ENCODE assay signal across 29 mouse cellular contexts in genomic region chr10:3646151-3646910, GRCm38 (mm10).
DNase-seq lines count a peak whose midpoint lies in the region; ATAC-seq and TF ChIP-seq lines count a peak whose summit lies in the region.
"Had no signal": no experiment of that assay in that cellular context is flagged by ENCODE, and none has a peak within 500 bp of the region (broad histone marks: within the 10 kb centered on the region; RNA-seq: fewer than 3 reads in every experiment).

No protein-coding gene starts in this region.

- no peak for TF ChIP-seq CTCF in heart, adult 2 months (IDR thresholded peaks at IDR 0.05)
- no peak for TF ChIP-seq CTCF in liver, postnatal 0 days (IDR thresholded peaks at IDR 0.05; ENCODE audit: low read depth)

- TF ChIP-seq EP300 in heart, adult 2 months (IDR thresholded peaks at IDR 0.05; ENCODE audit: insufficient read depth, low read depth, low read length): no peak
- no peak for TF ChIP-seq EP300 in liver, postnatal 0 days (IDR thresholded peaks at IDR 0.05; ENCODE audit: low read depth)

- no peak for TF ChIP-seq POLR2A in heart, adult 2 months (IDR thresholded peaks at IDR 0.05; ENCODE audit: insufficient read depth, low read depth, low read length)

- H3K27ac ChIP-seq in heart, adult 2 months: peak overlapping the region; percentile 12; the same call in 1 of the 2 replicates
- H3K27ac ChIP-seq in liver, postnatal 0 days (ENCODE audit: low read depth): 0 out of 2 replicates have a peak overlapping the region, but pooled peaks have one; percentile 31
- H3K27ac ChIP-seq in midbrain, embryonic 11.5 days (ENCODE audit: low read depth, low read length): no peak overlapping the region
- no peak overlapping the region for H3K27ac ChIP-seq in midbrain, embryonic 16.5 days (ENCODE audit: low read length)
- H3K27ac ChIP-seq: embryonic facial prominence, embryonic 10.5 days; forebrain, embryonic 13.5 days; hindbrain, embryonic 14.5 days; limb, embryonic 13.5 days; liver, embryonic 12.5 days; midbrain, embryonic 10.5 days; neural tube, embryonic 12.5 days had no signal

- DNase-seq in heart, adult 2 months: no peak
- DNase-seq in heart, postnatal 4 days: no peak
- DNase-seq in liver, postnatal 0 days: no peak
- no peak for DNase-seq in liver
- DNase-seq in midbrain, embryonic 11.5 days (ENCODE audit: low spot score, missing footprints): peak; percentile 65
- DNase-seq in layer of hippocampus, postnatal 14 days (ENCODE audit: low spot score in 2 of 2): no peak
- DNase-seq: adrenal gland, adult 2 months; cerebellum, adult 8-10 months; cerebellum, postnatal 25 days; gastrocnemius, postnatal 10 days; kidney, adult 9 months; kidney, postnatal 25 days; lung, adult 18-20 months; right cerebral cortex, adult 18-20 months; spleen, adult 18-20 months; thymus, postnatal 25 days had no signal

- no peak overlapping the region for H3K4me3 ChIP-seq in heart, adult 2 months
- H3K4me3 ChIP-seq in liver, postnatal 0 days (ENCODE audit: low read depth, low read length): no peak overlapping the region
- no peak overlapping the region for H3K4me3 ChIP-seq in midbrain, embryonic 11.5 days (ENCODE audit: low read depth, low read length)
- no peak overlapping the region for H3K4me3 ChIP-seq in midbrain, embryonic 16.5 days (ENCODE audit: low read depth, low read length)
- H3K4me3 ChIP-seq: embryonic facial prominence, embryonic 10.5 days; embryonic facial prominence, embryonic 15.5 days; forebrain, embryonic 13.5 days; heart, embryonic 12.5 days; limb, embryonic 13.5 days; liver, embryonic 12.5 days; midbrain, embryonic 10.5 days; myocyte; neural tube, embryonic 12.5 days had no signal

- intact Hi-C loops in heart, adult 2 months (cut with DNase I): loop anchor here (2.0 kb wide), 1 partner anchor 72 kb away; no protein-coding TSS in a partner anchor

- 41% methylated on average over 6 of the region's 6 CpGs for WGBS in heart, adult 2 months
- WGBS in liver, postnatal 0 days (ENCODE audit: insufficient replicate concordance): 43% methylated on average over 6 of the region's 6 CpGs
- 74% methylated on average over 6 of the region's 6 CpGs for WGBS in midbrain, embryonic 11.5 days
- WGBS in midbrain, embryonic 16.5 days: 76% methylated on average over 6 of the region's 6 CpGs

- H3K9me3 ChIP-seq in liver, postnatal 0 days (ENCODE audit: low read length): no peaks in the 10 kb centered on the region
- no peaks in the 10 kb centered on the region for H3K9me3 ChIP-seq in midbrain, embryonic 11.5 days (ENCODE audit: control insufficient read depth, low read length)
- no peaks in the 10 kb centered on the region for H3K9me3 ChIP-seq in midbrain, embryonic 16.5 days (replicated peaks; ENCODE audit: control insufficient read depth, low read length, poor library complexity, severe bottlenecking)
- H3K9me3 ChIP-seq: embryonic facial prominence, embryonic 10.5 days; embryonic facial prominence, embryonic 15.5 days; forebrain, embryonic 13.5 days; heart, embryonic 12.5 days; limb, embryonic 13.5 days; liver, embryonic 12.5 days; midbrain, embryonic 10.5 days; neural tube, embryonic 12.5 days had no signal

- ATAC-seq in liver, postnatal 0 days: no peak
- no peak for ATAC-seq in midbrain, embryonic 11.5 days (ENCODE audit: low FRiP score)
- ATAC-seq in midbrain, embryonic 16.5 days: no peak
- ATAC-seq: activated CD4-positive, CD25-positive, alpha-beta regulatory T cell, adult 4 months; forebrain, embryonic 13.5 days; intestine, postnatal 0 days; liver, embryonic 12.5 days had no signal

- H3K36me3 ChIP-seq in heart, adult 2 months (ENCODE audit: control insufficient read depth, insufficient read depth, low read length): peaks cover 4% of the 10 kb centered on the region; the same call in 1 of the 2 replicates
- H3K36me3 ChIP-seq in liver, postnatal 0 days (replicated peaks; ENCODE audit: insufficient read depth, low read length): no peaks in the 10 kb centered on the region
- H3K36me3 ChIP-seq in midbrain, embryonic 11.5 days (ENCODE audit: control insufficient read depth, insufficient read depth, low read length): no peaks in the 10 kb centered on the region
- H3K36me3 ChIP-seq in midbrain, embryonic 16.5 days (ENCODE audit: control insufficient read depth, insufficient read depth, low read length): no peaks in the 10 kb centered on the region
- H3K36me3 ChIP-seq: embryonic facial prominence, embryonic 10.5 days; embryonic facial prominence, embryonic 15.5 days; heart, embryonic 12.5 days; limb, embryonic 13.5 days; liver, embryonic 12.5 days; midbrain, embryonic 10.5 days; neural tube, embryonic 12.5 days had no signal

- H3K4me1 ChIP-seq in heart, adult 2 months (ENCODE audit: control insufficient read depth, insufficient read depth, low read length): peaks cover 6% of the 10 kb centered on the region
- no peaks in the 10 kb centered on the region for H3K4me1 ChIP-seq in liver, postnatal 0 days (ENCODE audit: insufficient read depth)
- H3K4me1 ChIP-seq in midbrain, embryonic 11.5 days (ENCODE audit: control insufficient read depth, insufficient read depth, low read length): no peaks in the 10 kb centered on the region
- no peaks in the 10 kb centered on the region for H3K4me1 ChIP-seq in midbrain, embryonic 16.5 days (ENCODE audit: control insufficient read depth, insufficient read depth, low read length)
- H3K4me1 ChIP-seq: embryonic facial prominence, embryonic 10.5 days; forebrain, embryonic 13.5 days; heart, embryonic 12.5 days; liver, embryonic 12.5 days; midbrain, embryonic 10.5 days; neural tube, embryonic 12.5 days had no signal

- H3K79me2 ChIP-seq in heart, adult 2 months (replicated peaks; ENCODE audit: control insufficient read depth, insufficient read depth, low read length): no peaks in the 10 kb centered on the region

- H3K9ac ChIP-seq in heart, adult 2 months (ENCODE audit: low read depth, low read length): no peak overlapping the region
- no peak overlapping the region for H3K9ac ChIP-seq in liver, postnatal 0 days (replicated peaks)
- H3K9ac ChIP-seq in midbrain, embryonic 11.5 days (ENCODE audit: low read length): no peak overlapping the region
- H3K9ac ChIP-seq in midbrain, embryonic 16.5 days (ENCODE audit: low read depth, low read length): no peak overlapping the region
- H3K9ac ChIP-seq: embryonic facial prominence, embryonic 15.5 days; forebrain, embryonic 13.5 days; heart, embryonic 12.5 days; hindbrain, embryonic 14.5 days; limb, embryonic 13.5 days; liver, embryonic 12.5 days; neural tube, embryonic 12.5 days had no signal

- H3K4me2 ChIP-seq in liver, postnatal 0 days (ENCODE audit: low read depth, low read length): no peak overlapping the region
- no peak overlapping the region for H3K4me2 ChIP-seq in midbrain, embryonic 11.5 days
- no peak overlapping the region for H3K4me2 ChIP-seq in midbrain, embryonic 16.5 days (ENCODE audit: low read length)
- H3K4me2 ChIP-seq: embryonic facial prominence, embryonic 15.5 days; forebrain, embryonic 13.5 days; heart, embryonic 12.5 days; hindbrain, embryonic 14.5 days; limb, embryonic 13.5 days; liver, embryonic 12.5 days; neural tube, embryonic 12.5 days had no signal

- H3K27me3 ChIP-seq in heart, adult 2 months (ENCODE audit: control insufficient read depth, insufficient read depth, low read length): no peaks in the 10 kb centered on the region
- no peaks in the 10 kb centered on the region for H3K27me3 ChIP-seq in liver, postnatal 0 days (ENCODE audit: insufficient read depth, low read length)
- H3K27me3 ChIP-seq in midbrain, embryonic 11.5 days (ENCODE audit: control insufficient read depth, insufficient read depth, low read length): no peaks in the 10 kb centered on the region
- no peaks in the 10 kb centered on the region for H3K27me3 ChIP-seq in midbrain, embryonic 16.5 days (ENCODE audit: control insufficient read depth, insufficient read depth, low read depth, low read length)
- H3K27me3 ChIP-seq: embryonic facial prominence, embryonic 15.5 days; forebrain, embryonic 13.5 days; heart, embryonic 12.5 days; limb, embryonic 13.5 days; liver, embryonic 12.5 days; neural tube, embryonic 12.5 days had no signal

Comparison
In these comparisons a context has a peak if more than half of its experiments do, and no peak if none do; other contexts are left out.
1. H3K27ac ChIP-seq: peak in heart, adult 2 months (single experiment) and liver, postnatal 0 days (single experiment); none in midbrain, embryonic 11.5 days (single experiment) and midbrain, embryonic 16.5 days (single experiment).